Comparison of ENCODE assay signal across 16 mouse cellular contexts in the genomic region with DNA sequence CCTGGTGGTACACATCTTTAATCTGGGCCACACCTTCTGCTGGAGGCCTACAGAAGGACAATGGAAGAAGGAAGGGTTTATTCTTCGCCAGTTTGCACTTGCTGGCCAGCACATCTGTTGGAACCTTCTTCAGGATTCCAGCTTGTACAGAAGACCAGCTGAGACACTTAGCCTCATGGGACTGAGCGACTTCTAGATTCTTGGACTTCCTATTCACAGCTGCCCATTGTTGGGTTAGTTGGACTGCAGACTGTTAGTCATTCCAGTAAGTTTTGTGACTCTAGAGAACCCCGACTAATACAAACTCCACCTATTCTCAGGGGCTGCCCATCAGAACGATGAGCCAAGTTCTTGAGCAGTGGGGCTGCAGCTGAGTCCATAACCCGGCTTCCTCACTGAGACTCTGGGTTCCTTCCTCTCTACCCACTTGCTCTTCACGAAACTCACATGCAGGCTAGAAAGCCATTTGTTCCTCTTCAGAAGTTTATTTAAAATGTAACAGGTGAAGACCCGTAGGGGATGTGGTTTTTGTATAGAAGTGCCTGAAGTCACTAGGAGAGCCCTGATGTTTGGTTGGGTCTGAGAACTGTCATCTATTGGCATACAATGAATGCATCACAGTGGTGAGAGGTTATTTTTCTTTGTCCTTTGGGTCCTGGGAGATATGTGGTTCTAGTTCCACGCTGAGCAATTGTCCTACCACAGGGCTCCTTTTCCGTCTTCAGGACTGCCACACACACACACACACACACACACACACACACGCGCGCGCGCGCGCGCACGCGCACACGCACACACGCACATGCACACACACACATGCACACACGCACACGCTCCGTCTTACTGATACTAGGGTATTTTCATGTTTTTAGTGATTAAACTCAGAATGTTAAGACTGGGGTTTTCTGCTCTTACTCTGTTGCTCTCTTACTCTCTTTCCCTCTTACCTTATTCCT. TPM values are rescaled to one million over a fixed set of nuclear protein-coding genes. Genes with fewer than 3 reads are reported as not detected.
DNase-seq lines count a peak whose midpoint lies in the region; ATAC-seq and TF ChIP-seq lines count a peak whose summit lies in the region.
"Had no signal": no experiment of that assay in that cellular context is flagged by ENCODE, and none has a peak within 500 bp of the region (broad histone marks: within the 10 kb centered on the region; RNA-seq: fewer than 3 reads in every experiment).

No protein-coding gene starts in this region.

- H3K4me3 ChIP-seq in liver, postnatal 0 days (ENCODE audit: low read depth, low read length) = no peak overlapping the region
- no peak overlapping the region for H3K4me3 ChIP-seq in forebrain, embryonic 14.5 days (ENCODE audit: low read depth, low read length)
- H3K4me3 ChIP-seq: intestine, embryonic 15.5 days; midbrain, embryonic 15.5 days; neural tube, embryonic 13.5 days had no signal

- TF ChIP-seq CTCF in liver, postnatal 0 days (IDR thresholded peaks at IDR 0.05; ENCODE audit: low read depth) = no peak

- H3K27ac ChIP-seq in liver, postnatal 0 days (ENCODE audit: low read depth) = peak overlapping the region; percentile 87
- H3K27ac ChIP-seq in forebrain, embryonic 14.5 days (ENCODE audit: low read depth, low read length) = no peak overlapping the region
- H3K27ac ChIP-seq: intestine, embryonic 15.5 days; midbrain, embryonic 15.5 days; neural tube, embryonic 13.5 days had no signal

- DNase-seq in liver, postnatal 0 days = no peak
- no peak for DNase-seq in liver
- DNase-seq in T-cell, adult 2 months (ENCODE audit: low spot score) = peak; percentile 88
- DNase-seq in thymus, postnatal 10 days (ENCODE audit: low spot score in 2 of 2) = peak; percentile 57 to 59
- no peak for DNase-seq in adrenal gland, adult 8-10 months
- no peak for DNase-seq in layer of hippocampus, postnatal 14 days (ENCODE audit: low spot score in 2 of 2)
- DNase-seq in forebrain, embryonic 14.5 days (ENCODE audit: low spot score) = no peak
- DNase-seq: right cerebral cortex, adult 18-20 months had no signal

- H3K9me3 ChIP-seq in liver, postnatal 0 days (ENCODE audit: low read length) = no peaks in the 10 kb centered on the region
- H3K9me3 ChIP-seq in forebrain, embryonic 14.5 days (replicated peaks; ENCODE audit: control insufficient read depth, low read length) = no peaks in the 10 kb centered on the region
- H3K9me3 ChIP-seq: intestine, embryonic 15.5 days; midbrain, embryonic 15.5 days; neural tube, embryonic 13.5 days had no signal

- TF ChIP-seq EP300 in liver, postnatal 0 days (IDR thresholded peaks at IDR 0.05; ENCODE audit: low read depth) = no peak

- H3K4me2 ChIP-seq in liver, postnatal 0 days (ENCODE audit: low read depth, low read length) = no peak overlapping the region
- H3K4me2 ChIP-seq in forebrain, embryonic 14.5 days (ENCODE audit: low read length) = no peak overlapping the region
- H3K4me2 ChIP-seq: intestine, embryonic 15.5 days; lung, embryonic 14.5 days; midbrain, embryonic 15.5 days; neural tube, embryonic 13.5 days had no signal

- 71% methylated on average over 24 of the region's 24 CpGs for WGBS in liver, postnatal 0 days (ENCODE audit: insufficient replicate concordance)
- 95% methylated on average over 24 of the region's 24 CpGs for WGBS in forebrain, embryonic 14.5 days

- no peaks in the 10 kb centered on the region for H3K36me3 ChIP-seq in liver, postnatal 0 days (replicated peaks; ENCODE audit: insufficient read depth, low read length)
- no peaks in the 10 kb centered on the region for H3K36me3 ChIP-seq in forebrain, embryonic 14.5 days (ENCODE audit: control insufficient read depth, insufficient read depth, low read length)
- H3K36me3 ChIP-seq: intestine, embryonic 15.5 days; midbrain, embryonic 15.5 days; neural tube, embryonic 13.5 days had no signal

- peaks cover 34% of the 10 kb centered on the region for H3K4me1 ChIP-seq in liver, postnatal 0 days (ENCODE audit: insufficient read depth)
- H3K4me1 ChIP-seq in forebrain, embryonic 14.5 days (ENCODE audit: control insufficient read depth, insufficient read depth, low read length) = no peaks in the 10 kb centered on the region
- H3K4me1 ChIP-seq: intestine, embryonic 15.5 days; midbrain, embryonic 15.5 days; neural tube, embryonic 13.5 days had no signal

- no peak for ATAC-seq in liver, postnatal 0 days
- ATAC-seq in inflammation-experienced regulatory T-cells, adult 6 months = peak; percentile 42
- ATAC-seq in forebrain, embryonic 14.5 days = no peak
- ATAC-seq: intestine, embryonic 15.5 days; midbrain, embryonic 15.5 days had no signal

- no peaks in the 10 kb centered on the region for H3K27me3 ChIP-seq in liver, postnatal 0 days (ENCODE audit: insufficient read depth, low read length)
- H3K27me3 ChIP-seq in forebrain, embryonic 14.5 days (replicated peaks; ENCODE audit: control insufficient read depth, insufficient read depth, low read length) = no peaks in the 10 kb centered on the region
- H3K27me3 ChIP-seq: intestine, embryonic 15.5 days; midbrain, embryonic 15.5 days; neural tube, embryonic 13.5 days had no signal

- no peak overlapping the region for H3K9ac ChIP-seq in liver, postnatal 0 days (replicated peaks)
- H3K9ac ChIP-seq in forebrain, embryonic 14.5 days (ENCODE audit: low read length) = no peak overlapping the region
- H3K9ac ChIP-seq: intestine, embryonic 15.5 days; lung, embryonic 14.5 days; midbrain, embryonic 15.5 days; neural tube, embryonic 13.5 days had no signal

RNA-seq across cellular contexts. Expression of a gene that starts 13.2 kb away (rescaled TPM):
- polyA plus RNA-seq in liver, postnatal 0 days (2015; fragmentation: Nextera tagmentation; extraction: Ambion mirVana) = 4.5 and 4.7 TPM in 2 replicates
- 100 to 1,000 TPM in 2 of 3 experiments, 10 to 100 TPM in 1; 45.3 to 127 (median 108) TPM for polyA plus RNA-seq in inflammation-experienced regulatory T-cells, adult 6 months (2017; shearing (Covaris generic))
- under 1 TPM; 0.12 to 0.17 (median 0.15) TPM for total RNA-seq in adrenal gland, adult 8-10 months (2022)
- total RNA-seq in layer of hippocampus, postnatal 14 days (2021) = under 1 TPM; 0.31 to 0.67 TPM
- 0.10 and 0.11 TPM in 2 replicates for polyA plus RNA-seq in forebrain, embryonic 14.5 days (2014; fragmentation: Nextera tagmentation; extraction: Ambion mirVana)
- polyA plus RNA-seq: midbrain, embryonic 15.5 days had no signal

RNA-seq across cellular contexts. Expression of a gene that starts 22.8 kb away (rescaled TPM):
- polyA plus RNA-seq in liver, postnatal 0 days (2015; fragmentation: Nextera tagmentation; extraction: Ambion mirVana) = not detected in 2 replicates
- polyA plus RNA-seq in inflammation-experienced regulatory T-cells, adult 6 months (2017; shearing (Covaris generic)) = 1 to 10 TPM in 2 of 3 experiments, under 1 TPM in 1; 0.98 to 6.9 (median 4.2) TPM
- total RNA-seq in adrenal gland, adult 8-10 months (2022) = under 1 TPM in 1 of 4 experiments, not detected in 3; 0.59 TPM
- total RNA-seq in layer of hippocampus, postnatal 14 days (2021) = 1 to 10 TPM; 1.4 to 1.7 TPM
- polyA plus RNA-seq in forebrain, embryonic 14.5 days (2014; fragmentation: Nextera tagmentation; extraction: Ambion mirVana) = not detected in 2 replicates
- total RNA-seq: common myeloid progenitor, adult 5-6 weeks had no signal
- polyA plus RNA-seq: intestine, embryonic 15.5 days; large intestine, adult 2 months; lung, embryonic 14.5 days; midbrain, embryonic 15.5 days; neural tube, embryonic 13.5 days; stomach, embryonic 14.5 days had no signal

Comparison
In these comparisons a context has a peak if more than half of its experiments do, and no peak if none do; other contexts are left out.
1. DNase-seq: peak in T-cell, adult 2 months (single experiment) and thymus, postnatal 10 days (2 of 2); none in liver, postnatal 0 days (single experiment), liver (single experiment), adrenal gland, adult 8-10 months (single experiment), layer of hippocampus, postnatal 14 days (0 of 2) and forebrain, embryonic 14.5 days (single experiment).